Mouse (Mus musculus) embryonic fibroblast, embryonic 13.5 days (primary cell): ENCODE data around the gene Kbtbd4.

Experiments used
- CTCF ChIP-seq: IDR thresholded peaks from 2 replicates; pipeline ENCODE4 v1.5.1; 2011; ENCODE audit warnings: mild to moderate bottlenecking, control low read depth, low read length, moderate library complexity, borderline replicate concordance; ENCODE audit not compliant: insufficient read depth
- POLR2A ChIP-seq: IDR thresholded peaks from 2 replicates; pipeline ENCODE4 v1.6.1; 2011; ENCODE audit warnings: low read depth, mild to moderate bottlenecking, control low read depth, low read length, moderate library complexity

DNA sequence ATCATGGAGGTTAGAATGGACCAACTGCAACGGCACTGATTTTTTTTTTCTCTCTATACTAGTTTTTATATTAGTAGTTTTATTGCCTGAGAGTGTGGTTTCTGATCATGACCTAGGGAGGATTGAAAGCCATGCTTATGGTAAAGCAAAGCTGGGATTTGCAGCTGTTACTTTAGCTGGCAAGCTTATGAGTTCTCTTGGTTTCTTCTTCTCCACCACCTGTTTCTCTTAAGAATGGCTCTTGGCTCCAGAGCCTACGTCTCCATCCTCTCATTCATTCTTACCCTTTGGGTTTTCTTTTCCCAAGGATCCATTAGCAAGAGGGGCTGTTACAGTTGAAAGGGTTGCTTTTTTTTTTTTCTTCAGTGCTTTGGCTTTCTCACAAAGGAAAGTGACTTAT is 37.2 kb downstream of the Kbtbd4 start:
- TF ChIP-seq CTCF (no peak), POLR2A (no peak)
